Mouse (Mus musculus) bone marrow, adult 2 months (tissue): ENCODE measurements around the gene Gm10591. TPM values are rescaled to one million over a fixed set of nuclear protein-coding genes. Genes with fewer than 3 reads are reported as not detected.
"Not testable (repeated sequence)": the region's sequence is repeated elsewhere in the genome, so short reads cannot be mapped to it uniquely, and the experiment has no call there.

Experiments
- H3K27ac ChIP-seq: fragments of 200-500 bp; 2 replicates; pipeline ENCODE4 v1.5.1; 2012; ENCODE audit warnings: low read depth, mild to moderate bottlenecking, control low read depth, inconsistent platforms, low read length; ENCODE audit not compliant: control insufficient read depth, poor library complexity, insufficient read depth
- H3K4me1 ChIP-seq: fragments of 200-500 bp; 2 replicates; pipeline ENCODE4 v1.6.1; 2011; ENCODE audit warnings: low read length; ENCODE audit not compliant: control insufficient read depth, insufficient read depth
- H3K4me3 ChIP-seq: fragments of 200-500 bp; replicated peaks from 2 replicates; pipeline ENCODE3; 2011; ENCODE audit warnings: mild to moderate bottlenecking, low read depth, low read length, control low read depth; ENCODE audit not compliant: control insufficient read depth
- WGBS: fragments of 180-500 bp; shearing (Covaris S2); methylation state at CpG from one replicate; pipeline ENCODE4 v1.1.7; 2018; 5-methylcytosine and 5-hydroxymethylcytosine counted together
- polyA plus RNA-seq: library from polyadenylated mRNA; stranded (reverse); fragments of >200 nt; gene quantifications from 2 replicates; pipeline ENCODE4 v1.2.4, GENCODE M21; 2011; ENCODE audit warnings: low replicate concordance; ENCODE audit not compliant: missing spikeins, insufficient read depth, insufficient read length

Gene Gm10591
- not detected in 2 replicates for polyA plus RNA-seq

DNA sequence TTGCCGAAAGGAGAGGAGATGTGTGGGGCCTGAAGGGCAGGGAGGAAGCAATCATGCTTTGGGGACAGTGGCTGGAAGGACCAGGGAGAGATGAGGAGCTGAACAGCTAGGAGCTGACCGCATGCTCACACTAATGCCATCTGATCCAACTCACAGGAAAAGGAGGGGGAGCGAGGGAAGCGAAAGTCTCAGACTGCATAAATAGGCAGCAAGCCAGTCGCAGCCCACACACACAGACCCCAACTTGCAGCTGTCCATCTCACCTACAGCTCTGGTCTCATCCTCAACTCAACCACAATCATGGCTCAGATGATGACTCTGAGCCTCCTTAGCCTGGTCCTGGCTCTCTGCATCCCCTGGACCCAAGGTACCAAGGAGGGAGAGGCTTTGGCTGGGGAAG lies at the start of gene Gm10591:
Gm10591 (plus strand) TSS at position 301 of the 400 bp plus-strand sequence.
- H3K27ac ChIP-seq, H3K4me1 ChIP-seq, H3K4me3 ChIP-seq: not testable (repeated sequence)
- no CpG with 5 or more reads among the region's 5 CpGs for WGBS

DNA sequence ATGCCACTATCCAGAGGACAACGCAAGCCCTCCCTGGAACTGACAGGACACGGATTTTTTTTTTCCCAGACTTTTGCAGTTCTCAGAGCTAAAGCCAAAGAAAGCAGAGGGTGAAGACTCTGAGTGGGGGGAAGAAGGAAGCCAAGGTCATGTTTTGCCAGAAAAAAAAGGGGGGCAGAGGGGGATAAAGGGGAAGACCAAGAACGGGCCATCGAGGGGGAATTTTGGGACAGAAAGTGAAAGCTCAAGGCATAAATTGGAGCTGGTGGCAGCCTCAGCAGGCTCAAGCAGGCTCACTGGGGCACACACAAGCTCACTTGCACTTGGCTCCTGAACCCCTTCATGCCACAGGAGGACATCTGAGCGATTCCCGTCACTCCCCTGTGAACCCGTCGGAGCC lies 17.4 kb downstream of the Gm10591 start, which contains the start of gene Gm2564:
Gm2564 (plus strand) TSS at position 301 of the 400 bp plus-strand sequence.
- WGBS = no CpG with 5 or more reads among the region's 8 CpGs
- H3K4me1 ChIP-seq, H3K27ac ChIP-seq, H3K4me3 ChIP-seq: not testable (repeated sequence)

DNA sequence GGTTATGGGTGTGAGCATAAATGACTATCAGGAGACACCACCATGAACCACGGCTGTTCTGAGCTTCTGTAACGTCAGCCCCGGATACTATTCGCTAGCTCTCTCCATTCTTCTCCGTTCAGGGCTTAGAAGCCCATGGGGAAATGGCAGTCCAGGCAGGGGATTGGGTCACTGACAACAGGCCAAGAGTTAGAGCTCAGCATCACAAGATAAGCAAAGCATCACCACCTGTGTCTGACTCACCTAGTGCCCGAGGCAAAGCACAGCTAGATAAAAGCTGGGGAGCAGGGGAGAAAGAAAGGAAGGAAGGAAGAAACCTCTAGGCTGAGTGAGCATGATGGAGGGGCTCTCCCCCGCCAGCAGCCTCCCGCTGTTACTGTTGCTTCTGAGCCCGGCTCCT lies 43.0 kb downstream of the Gm10591 start, which contains the start of gene Ccl27b:
Ccl27b (plus strand) TSS at position 301 of the 400 bp plus-strand sequence.
- WGBS = no CpG with 5 or more reads among the region's 9 CpGs
- H3K27ac ChIP-seq, H3K4me1 ChIP-seq, H3K4me3 ChIP-seq: not testable (repeated sequence)

DNA sequence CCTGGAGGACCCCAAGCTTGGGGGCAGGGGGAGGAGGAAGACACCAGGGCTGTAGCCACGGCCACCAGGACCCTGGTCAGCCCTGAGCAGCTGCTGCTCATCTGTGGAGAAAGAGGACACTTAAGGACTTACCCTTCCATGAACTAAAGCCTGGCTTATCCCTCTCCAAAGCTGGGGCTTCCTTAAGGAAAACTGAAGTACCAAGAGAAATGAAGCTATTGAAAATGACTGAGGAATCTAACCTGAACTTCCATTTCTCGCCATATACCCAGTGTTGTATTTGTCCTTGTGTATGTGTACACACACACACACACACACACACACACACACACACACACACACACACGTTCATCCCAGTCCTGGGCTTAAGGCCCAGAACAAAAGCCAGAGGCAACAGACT lies 49.8 kb downstream of the Gm10591 start, which contains the start of gene Il11ra2:
Il11ra2 (minus strand) TSS at position 101 of the 400 bp plus-strand sequence.
- no CpG with 5 or more reads among the region's 3 CpGs for whole genome bisulfite sequencing
- not testable (repeated sequence) for H3K4me1 ChIP-seq, H3K4me3 ChIP-seq, H3K27ac ChIP-seq

Other genes starting within 250 kb of the Gm10591 start
- not detected in 2 replicates for gene Gm21586, start 172.8 kb upstream of the Gm10591 start, polyA plus RNA-seq
- not detected in 2 replicates for gene Gm2163, start 145.4 kb upstream of the Gm10591 start, polyA plus RNA-seq
- not detected in 2 replicates for gene Fam205a2, start 84.0 kb upstream of the Gm10591 start, polyA plus RNA-seq
- gene Gm2564, start 17.5 kb downstream of the Gm10591 start, polyA plus RNA-seq = not detected in 2 replicates
- gene Ccl27b, start 43.1 kb downstream of the Gm10591 start, polyA plus RNA-seq = not detected in 2 replicates
- gene Il11ra2, start 49.7 kb downstream of the Gm10591 start, polyA plus RNA-seq = not detected in 2 replicates
- not detected in 2 replicates for gene 4930578G10Rik, start 123.3 kb downstream of the Gm10591 start, polyA plus RNA-seq
- 3.8 TPM in 1 of 2 replicates, not detected in the other for gene Ccl19, start 144.4 kb downstream of the Gm10591 start, polyA plus RNA-seq
- gene Ccl21a, start 161.8 kb downstream of the Gm10591 start, polyA plus RNA-seq = not detected in 2 replicates
- 0.45 and 0.84 TPM in 2 replicates for gene Fam205a1, start 241.7 kb downstream of the Gm10591 start, polyA plus RNA-seq
- gene Gm12394, start 244.6 kb downstream of the Gm10591 start, polyA plus RNA-seq = not detected in 2 replicates